Mouse (Mus musculus) megakaryocyte progenitor cell, adult 5-6 weeks (primary cell): ENCODE measurements around the gene C330021F23Rik. TPM values are rescaled to one million over a fixed set of nuclear protein-coding genes. Genes with fewer than 3 reads are reported as not detected.

Experiments
- total RNA-seq, 2 experiments: library from RNA; stranded (forward) in 1 of 2; stranded (reverse) in 1 of 2; fragments of 157-497, 149-512 nt in 1 of 2; fragments of 200-1000 nt in 1 of 2; gene quantifications; 2 replicates each; pipeline versions ENCODE4 v1.2.3 to v1.2.4; 2015 to 2017

C330021F23Rik gene
- total RNA-seq, 2 experiments from 2014 or later: 1.0 TPM; not detected in 1

Other genes with a start within 250 kb of the C330021F23Rik start
- 6.6 and 10.0 TPM in 2 replicates for gene A430078G23Rik, start 214.6 kb upstream of the C330021F23Rik start, total RNA-seq (2015)
- gene A430078G23Rik, start 214.6 kb upstream of the C330021F23Rik start, total RNA-seq (2017): 16.5 and 23.9 TPM in 2 replicates
- gene Arhgef18, start 175.0 kb upstream of the C330021F23Rik start, total RNA-seq (2015): 22.6 and 28.9 TPM in 2 replicates
- gene Arhgef18, start 175.0 kb upstream of the C330021F23Rik start, total RNA-seq (2017): 22.9 and 25.5 TPM in 2 replicates
- 0.83 and 2.5 TPM in 2 replicates for gene Pex11g, start 100.3 kb upstream of the C330021F23Rik start, total RNA-seq (2015)
- gene Pex11g, start 100.3 kb upstream of the C330021F23Rik start, total RNA-seq (2017): 0.79 and 3.8 TPM in 2 replicates
- gene Tex45, start 97.1 kb upstream of the C330021F23Rik start, total RNA-seq (2015): 0.17 TPM in 1 of 2 replicates, not detected in the other
- 0.21 TPM in 1 of 2 replicates, not detected in the other for gene Tex45, start 97.1 kb upstream of the C330021F23Rik start, total RNA-seq (2017)
- 9.3 and 12.3 TPM in 2 replicates for gene Zfp358, start 74.9 kb upstream of the C330021F23Rik start, total RNA-seq (2015)
- 4.6 and 7.0 TPM in 2 replicates for gene Zfp358, start 74.9 kb upstream of the C330021F23Rik start, total RNA-seq (2017)
- gene Mcoln1, start 67.5 kb upstream of the C330021F23Rik start, total RNA-seq (2015): 13.6 and 20.5 TPM in 2 replicates
- 20.1 and 23.0 TPM in 2 replicates for gene Mcoln1, start 67.5 kb upstream of the C330021F23Rik start, total RNA-seq (2017)
- gene Pnpla6, start 52.6 kb upstream of the C330021F23Rik start, total RNA-seq (2015): 13.8 and 16.8 TPM in 2 replicates
- 14.0 and 17.7 TPM in 2 replicates for gene Pnpla6, start 52.6 kb upstream of the C330021F23Rik start, total RNA-seq (2017)
- 0.32 and 0.37 TPM in 2 replicates for gene Camsap3, start 19.3 kb downstream of the C330021F23Rik start, total RNA-seq (2015)
- gene Camsap3, start 19.3 kb downstream of the C330021F23Rik start, total RNA-seq (2017): 0.21 and 0.27 TPM in 2 replicates
- 16.5 and 20.1 TPM in 2 replicates for gene Xab2, start 53.3 kb downstream of the C330021F23Rik start, total RNA-seq (2015)
- 55.5 and 56.5 TPM in 2 replicates for gene Xab2, start 53.3 kb downstream of the C330021F23Rik start, total RNA-seq (2017)
- gene Pet100, start 53.6 kb downstream of the C330021F23Rik start, total RNA-seq (2015): 131 and 181 TPM in 2 replicates
- gene Pet100, start 53.6 kb downstream of the C330021F23Rik start, total RNA-seq (2017): 255 and 285 TPM in 2 replicates
- gene Pcp2, start 57.6 kb downstream of the C330021F23Rik start, total RNA-seq (2015): not detected in 2 replicates
- not detected in 2 replicates for gene Pcp2, start 57.6 kb downstream of the C330021F23Rik start, total RNA-seq (2017)
- 113 and 143 TPM in 2 replicates for gene Stxbp2, start 63.0 kb downstream of the C330021F23Rik start, total RNA-seq (2015)
- gene Stxbp2, start 63.0 kb downstream of the C330021F23Rik start, total RNA-seq (2017): 93.7 and 166 TPM in 2 replicates
- 0.56 TPM in 1 of 2 replicates, not detected in the other for gene Retn, start 87.8 kb downstream of the C330021F23Rik start, total RNA-seq (2015)
- gene Retn, start 87.8 kb downstream of the C330021F23Rik start, total RNA-seq (2017): not detected in 2 replicates
- 21.5 and 30.3 TPM in 2 replicates for gene Mcemp1, start 97.8 kb downstream of the C330021F23Rik start, total RNA-seq (2015)
- gene Mcemp1, start 97.8 kb downstream of the C330021F23Rik start, total RNA-seq (2017): 16.0 TPM in 2 replicates
- gene Fcor, start 104.4 kb downstream of the C330021F23Rik start, total RNA-seq (2015): 22.6 and 25.4 TPM in 2 replicates
- 10.5 and 15.2 TPM in 2 replicates for gene Fcor, start 104.4 kb downstream of the C330021F23Rik start, total RNA-seq (2017)
- 19.6 and 22.8 TPM in 2 replicates for gene Trappc5, start 108.3 kb downstream of the C330021F23Rik start, total RNA-seq (2015)
- gene Trappc5, start 108.3 kb downstream of the C330021F23Rik start, total RNA-seq (2017): 37.7 and 38.5 TPM in 2 replicates
- not detected in 2 replicates for gene Fcer2a, start 126.2 kb downstream of the C330021F23Rik start, total RNA-seq (2015)
- not detected in 2 replicates for gene Fcer2a, start 126.2 kb downstream of the C330021F23Rik start, total RNA-seq (2017)
- gene Clec4g, start 152.7 kb downstream of the C330021F23Rik start, total RNA-seq (2015): not detected in 2 replicates
- gene Clec4g, start 152.7 kb downstream of the C330021F23Rik start, total RNA-seq (2017): not detected in 2 replicates
- 0.35 and 2.1 TPM in 2 replicates for gene Cd209a, start 181.0 kb downstream of the C330021F23Rik start, total RNA-seq (2015)
- 0.37 and 0.84 TPM in 2 replicates for gene Cd209a, start 181.0 kb downstream of the C330021F23Rik start, total RNA-seq (2017)